Mouse (Mus musculus) hindbrain, embryonic 14.5 days (tissue): ENCODE results near the gene Agrn. TPM values are rescaled to one million over a fixed set of nuclear protein-coding genes. Genes with fewer than 3 reads are reported as not detected.

ENCODE experiments used
- microRNA-seq: library from miRNA; unstranded; fragments of <30 nt; microRNA quantifications from one replicate; pipeline ENCODE4, GENCODE M21; 2016
- polyA plus RNA-seq: library from polyadenylated mRNA; unstranded; fragments of >200 nt; fragmentation: Nextera tagmentation; extraction: Ambion mirVana; gene quantifications from 2 replicates; pipeline ENCODE4 v1.2.1, GENCODE M21; 2014

Agrn gene
- polyA plus RNA-seq, 1 experiment from 2014 or later, result 127 TPM

Small RNA genes within 50 kb of the gene (microRNA-seq; reads per million reads assigned to microRNA genes)
- gene Mir7658, result 2.7 reads per million, percentile 10 among the genes with 10 or more reads in this experiment

Other genes starting within 250 kb of the Agrn start
- gene C1qtnf12, start 235.2 kb downstream of the Agrn start, polyA plus RNA-seq, result 11.2 and 13.5 TPM in 2 replicates
- gene B3galt6, start 204.8 kb downstream of the Agrn start, polyA plus RNA-seq, result 38.4 and 38.8 TPM in 2 replicates
- 112 and 114 TPM in 2 replicates for gene Sdf4, start 204.6 kb downstream of the Agrn start, polyA plus RNA-seq
- 0.79 TPM in 1 of 2 replicates, not detected in the other for gene Tnfrsf4, start 183.6 kb downstream of the Agrn start, polyA plus RNA-seq
- 1.9 and 2.3 TPM in 2 replicates for gene Tnfrsf18, start 171.3 kb downstream of the Agrn start, polyA plus RNA-seq
- 0.11 TPM in 1 of 2 replicates, not detected in the other for gene Ttll10, start 138.1 kb downstream of the Agrn start, polyA plus RNA-seq
- gene 9430015G10Rik, start 87.5 kb downstream of the Agrn start, polyA plus RNA-seq, result 29.1 and 30.5 TPM in 2 replicates
- 0.59 and 0.81 TPM in 2 replicates for gene Rnf223, start 67.0 kb downstream of the Agrn start, polyA plus RNA-seq
- gene Isg15, start 3.3 kb upstream of the Agrn start, polyA plus RNA-seq, result 0.87 and 0.90 TPM in 2 replicates
- 0.68 and 1.2 TPM in 2 replicates for gene AW011738, start 5.8 kb upstream of the Agrn start, polyA plus RNA-seq
- gene Perm1, start 18.4 kb upstream of the Agrn start, polyA plus RNA-seq, result 1.9 and 2.2 TPM in 2 replicates
- gene Plekhn1, start 37.4 kb upstream of the Agrn start, polyA plus RNA-seq, result 28.6 and 28.7 TPM in 2 replicates
- gene Noc2l, start 38.5 kb upstream of the Agrn start, polyA plus RNA-seq, result 47.9 and 49.5 TPM in 2 replicates
- gene Samd11, start 58.2 kb upstream of the Agrn start, polyA plus RNA-seq, result 1.8 and 2.2 TPM in 2 replicates
- gene Vmn2r-ps159, start 133.6 kb upstream of the Agrn start, polyA plus RNA-seq, result not detected in 2 replicates